Mouse (Mus musculus): ENCODE measurements at regions not wholly inside any gene's neighbourhood (a gene's known extent, or its start where the extent isn't known, plus 50 kb on each side); places are given as distances from the start of the nearest gene placed in this dataset.

DNA sequence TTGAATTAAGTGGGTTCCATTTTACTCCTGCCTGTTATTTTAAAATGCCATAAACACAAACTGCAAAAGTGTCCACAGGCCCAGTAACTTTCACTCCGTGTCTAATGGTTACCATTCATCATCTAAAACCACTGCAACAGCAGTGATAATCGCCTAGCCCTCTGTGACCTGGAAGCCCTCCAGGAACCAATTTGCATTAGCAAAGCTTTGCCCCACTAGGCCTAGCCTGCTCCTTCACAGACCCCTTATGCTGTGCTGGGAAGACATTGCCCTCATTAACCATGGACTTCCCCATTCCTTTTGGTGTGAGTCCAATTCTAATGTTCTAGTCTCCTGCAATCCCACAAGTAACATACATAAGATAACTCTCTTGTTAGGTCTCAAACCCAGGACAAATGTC lies 277.3 kb upstream of the Prkd1 start:
- Histone ChIP-seq H3K9ac (ENCODE audit: low read length) (no peak overlapping the region), H3K4me1 (ENCODE audit: control insufficient read depth, insufficient read depth, low read length) (no peaks in the 10 kb centered on the region), H3K4me3 (ENCODE audit: low read depth, low read length) (no peak overlapping the region), H3K4me2 (ENCODE audit: low read depth, severe bottlenecking) (no peak overlapping the region), H3K27ac (replicated peaks; ENCODE audit: low read depth, low read length) (no peak overlapping the region), H3K36me3 (ENCODE audit: control insufficient read depth, insufficient read depth, low read length) (no peaks in the 10 kb centered on the region), H3K27me3 (ENCODE audit: control insufficient read depth, insufficient read depth, low read length) (no peaks in the 10 kb centered on the region), H3K9me3 (ENCODE audit: control insufficient read depth, low read length) (no peaks in the 10 kb centered on the region)
- DNase-seq (ENCODE audit: low spot score): no peak
- WGBS: 31% methylated on average over 2 of the region's 2 CpGs
- no peak for ATAC-seq (ENCODE audit: insufficient number of reproducible peaks, low FRiP score, low TSS enrichment, low read depth)

DNA sequence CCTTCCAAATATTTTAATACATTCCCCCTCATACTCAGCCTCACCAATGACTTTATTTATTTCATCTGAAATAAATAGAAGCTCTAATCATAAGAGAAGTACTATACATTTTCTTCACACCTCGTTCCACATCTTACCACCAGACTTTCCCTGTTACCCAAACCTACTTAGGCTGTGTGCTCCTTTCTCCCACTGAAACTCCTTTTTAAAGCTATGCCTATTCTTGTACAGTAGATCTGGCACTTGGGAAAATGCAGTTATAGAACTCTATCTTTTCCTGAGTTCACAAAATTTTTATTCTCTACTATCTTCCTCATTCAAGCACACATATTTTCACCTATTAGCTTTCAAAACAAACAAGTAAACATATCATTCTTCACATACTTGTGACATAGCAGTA lies 272.8 kb upstream of the Prkd1 start:
- H3K27ac ChIP-seq (replicated peaks; ENCODE audit: low read depth, low read length): no peak overlapping the region
- H3K9me3 ChIP-seq (ENCODE audit: control insufficient read depth, low read length): no peaks in the 10 kb centered on the region
- 86% methylated on average over 1 of the region's 1 CpGs for WGBS
- no peak overlapping the region for H3K4me2 ChIP-seq (ENCODE audit: low read depth, severe bottlenecking)
- H3K36me3 ChIP-seq (ENCODE audit: control insufficient read depth, insufficient read depth, low read length): no peaks in the 10 kb centered on the region
- no peak for ATAC-seq (ENCODE audit: insufficient number of reproducible peaks, low FRiP score, low TSS enrichment, low read depth)
- no peaks in the 10 kb centered on the region for H3K27me3 ChIP-seq (ENCODE audit: control insufficient read depth, insufficient read depth, low read length)
- H3K9ac ChIP-seq (ENCODE audit: low read length): no peak overlapping the region
- DNase-seq (ENCODE audit: low spot score): no peak
- H3K4me3 ChIP-seq (ENCODE audit: low read depth, low read length): no peak overlapping the region
- no peaks in the 10 kb centered on the region for H3K4me1 ChIP-seq (ENCODE audit: control insufficient read depth, insufficient read depth, low read length)

DNA sequence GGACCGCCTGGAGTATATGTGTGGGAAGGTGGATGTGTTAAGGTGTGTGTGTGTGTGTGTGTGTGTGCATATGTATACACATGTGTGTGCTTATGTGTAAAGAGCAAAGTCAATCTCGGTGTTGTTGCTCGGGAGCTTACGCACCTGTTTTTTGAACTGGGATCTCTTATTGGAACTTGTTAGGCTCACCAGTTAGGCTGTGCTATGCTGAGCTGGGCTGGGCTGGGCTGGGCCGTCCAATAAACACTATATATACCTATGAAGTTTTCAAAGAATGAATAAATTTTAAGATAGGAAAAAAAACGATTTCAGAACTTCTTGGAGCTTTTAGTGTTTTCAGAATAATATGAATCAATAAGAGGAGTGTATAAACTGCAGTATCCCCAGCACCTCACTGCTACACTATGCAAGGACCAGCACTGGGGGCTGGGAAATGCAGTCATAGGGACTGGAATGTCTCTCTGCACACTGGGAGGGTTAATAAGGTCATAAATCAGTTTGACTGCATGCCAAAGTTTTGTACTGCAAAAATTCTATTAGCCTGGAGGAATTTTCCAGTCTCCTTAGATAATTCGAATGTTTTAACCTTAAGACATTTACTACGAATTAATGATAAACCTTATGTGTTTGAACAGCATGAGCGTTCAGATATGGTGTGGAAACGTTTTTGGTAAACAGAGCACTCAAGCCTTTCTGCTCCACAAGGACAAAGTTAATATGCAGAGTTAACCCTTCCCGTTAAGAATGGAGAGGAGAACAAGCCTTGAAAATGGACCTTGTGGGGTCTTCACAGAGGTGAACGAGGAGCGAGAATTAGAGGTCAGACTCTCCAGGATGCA lies 250.9 kb upstream of the Prkd1 start:
- DNase-seq (ENCODE audit: low spot score) (peak; percentile 30), ATAC-seq (ENCODE audit: insufficient number of reproducible peaks, low FRiP score, low TSS enrichment, low read depth) (peak; percentile 78; the same call in 1 of the 2 replicates)
- H3K4me1 ChIP-seq (ENCODE audit: control insufficient read depth, insufficient read depth, low read length): no peaks in the 10 kb centered on the region
- H3K4me3 ChIP-seq (ENCODE audit: low read depth, low read length): no peak overlapping the region
- H3K9ac ChIP-seq (ENCODE audit: low read length): no peak overlapping the region
- H3K27ac ChIP-seq (replicated peaks; ENCODE audit: low read depth, low read length): no peak overlapping the region
- no peaks in the 10 kb centered on the region for H3K36me3 ChIP-seq (ENCODE audit: control insufficient read depth, insufficient read depth, low read length)
- 56% methylated on average over 13 of the region's 13 CpGs for WGBS
- no peak overlapping the region for H3K4me2 ChIP-seq (ENCODE audit: low read depth, severe bottlenecking)
- no peaks in the 10 kb centered on the region for H3K27me3 ChIP-seq (ENCODE audit: control insufficient read depth, insufficient read depth, low read length)
- no peaks in the 10 kb centered on the region for H3K9me3 ChIP-seq (ENCODE audit: control insufficient read depth, low read length)

GRCm38 (mm10) chr12:50897606-50898166 lies 248.8 kb upstream of the Prkd1 start:
- DNase-seq (ENCODE audit: low spot score) (no peak), ATAC-seq (ENCODE audit: insufficient number of reproducible peaks, low FRiP score, low TSS enrichment, low read depth) (no peak)
- H3K9ac ChIP-seq (ENCODE audit: low read length): no peak overlapping the region
- no peak overlapping the region for H3K4me2 ChIP-seq (ENCODE audit: low read depth, severe bottlenecking)
- H3K4me3 ChIP-seq (ENCODE audit: low read depth, low read length): no peak overlapping the region
- no peaks in the 10 kb centered on the region for H3K4me1 ChIP-seq (ENCODE audit: control insufficient read depth, insufficient read depth, low read length)
- H3K27me3 ChIP-seq (ENCODE audit: control insufficient read depth, insufficient read depth, low read length): no peaks in the 10 kb centered on the region
- 57% methylated on average over 3 of the region's 3 CpGs for WGBS
- H3K27ac ChIP-seq (replicated peaks; ENCODE audit: low read depth, low read length): no peak overlapping the region
- no peaks in the 10 kb centered on the region for H3K36me3 ChIP-seq (ENCODE audit: control insufficient read depth, insufficient read depth, low read length)
- H3K9me3 ChIP-seq (ENCODE audit: control insufficient read depth, low read length): no peaks in the 10 kb centered on the region

DNA sequence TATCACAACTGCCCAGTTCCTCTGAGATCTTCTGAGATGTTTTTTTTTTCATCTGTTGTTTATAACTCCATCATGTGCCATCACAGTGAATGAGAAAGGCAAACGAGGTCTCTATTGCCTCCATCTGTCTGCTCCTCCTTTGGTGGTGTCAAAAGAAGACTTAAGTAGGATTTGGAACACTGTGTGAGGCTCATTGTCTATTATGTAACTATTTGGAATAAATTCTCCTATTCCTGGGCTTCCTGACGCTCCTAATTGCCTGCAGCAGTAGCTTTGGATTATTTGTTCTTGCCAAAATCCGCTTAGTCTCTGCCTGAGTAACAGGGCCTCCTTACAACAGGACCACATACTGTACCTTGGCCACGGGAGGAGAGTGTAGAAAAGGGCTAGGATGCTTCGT lies 244.7 kb upstream of the Prkd1 start:
- DNase-seq (ENCODE audit: low spot score) (no peak), ATAC-seq (ENCODE audit: insufficient number of reproducible peaks, low FRiP score, low TSS enrichment, low read depth) (no peak)
- H3K27ac ChIP-seq (replicated peaks; ENCODE audit: low read depth, low read length): no peak overlapping the region
- H3K27me3 ChIP-seq (ENCODE audit: control insufficient read depth, insufficient read depth, low read length): no peaks in the 10 kb centered on the region
- no peaks in the 10 kb centered on the region for H3K36me3 ChIP-seq (ENCODE audit: control insufficient read depth, insufficient read depth, low read length)
- 38% methylated on average over 5 of the region's 5 CpGs for WGBS
- no peak overlapping the region for H3K4me3 ChIP-seq (ENCODE audit: low read depth, low read length)
- no peaks in the 10 kb centered on the region for H3K9me3 ChIP-seq (ENCODE audit: control insufficient read depth, low read length)
- H3K4me2 ChIP-seq (ENCODE audit: low read depth, severe bottlenecking): no peak overlapping the region
- no peak overlapping the region for H3K9ac ChIP-seq (ENCODE audit: low read length)
- H3K4me1 ChIP-seq (ENCODE audit: control insufficient read depth, insufficient read depth, low read length): no peaks in the 10 kb centered on the region

GRCm38 (mm10) chr12:50875796-50876195 lies 226.9 kb upstream of the Prkd1 start:
- no peak for DNase-seq (ENCODE audit: low spot score)
- ATAC-seq (ENCODE audit: insufficient number of reproducible peaks, low FRiP score, low TSS enrichment, low read depth): no peak

GRCm38 (mm10) chr12:50874024-50874398 lies 225.1 kb upstream of the Prkd1 start:
- no peak overlapping the region for H3K4me2 ChIP-seq (ENCODE audit: low read depth, severe bottlenecking)
- no peak overlapping the region for H3K4me3 ChIP-seq (ENCODE audit: low read depth, low read length)
- H3K27ac ChIP-seq (replicated peaks; ENCODE audit: low read depth, low read length): no peak overlapping the region
- no peaks in the 10 kb centered on the region for H3K9me3 ChIP-seq (ENCODE audit: control insufficient read depth, low read length)
- H3K4me1 ChIP-seq (ENCODE audit: control insufficient read depth, insufficient read depth, low read length): no peaks in the 10 kb centered on the region
- ATAC-seq (ENCODE audit: insufficient number of reproducible peaks, low FRiP score, low TSS enrichment, low read depth) (no peak), DNase-seq (ENCODE audit: low spot score) (no peak)
- no peaks in the 10 kb centered on the region for H3K36me3 ChIP-seq (ENCODE audit: control insufficient read depth, insufficient read depth, low read length)
- H3K9ac ChIP-seq (ENCODE audit: low read length): no peak overlapping the region
- H3K27me3 ChIP-seq (ENCODE audit: control insufficient read depth, insufficient read depth, low read length): no peaks in the 10 kb centered on the region
- WGBS: 76% methylated on average over 4 of the region's 4 CpGs

More at GRCm38 (mm10) chr12:50875796-50876195, 226.9 kb upstream of the Prkd1 start:
- Histone ChIP-seq H3K27me3 (ENCODE audit: control insufficient read depth, insufficient read depth, low read length) (no peaks in the 10 kb centered on the region), H3K36me3 (ENCODE audit: control insufficient read depth, insufficient read depth, low read length) (no peaks in the 10 kb centered on the region), H3K9me3 (ENCODE audit: control insufficient read depth, low read length) (no peaks in the 10 kb centered on the region), H3K27ac (replicated peaks; ENCODE audit: low read depth, low read length) (no peak overlapping the region), H3K4me1 (ENCODE audit: control insufficient read depth, insufficient read depth, low read length) (no peaks in the 10 kb centered on the region), H3K9ac (ENCODE audit: low read length) (no peak overlapping the region), H3K4me3 (ENCODE audit: low read depth, low read length) (no peak overlapping the region), H3K4me2 (ENCODE audit: low read depth, severe bottlenecking) (no peak overlapping the region)

GRCm38 (mm10) chr12:50873390-50874023 lies 224.6 kb upstream of the Prkd1 start:
- no peaks in the 10 kb centered on the region for H3K36me3 ChIP-seq (ENCODE audit: control insufficient read depth, insufficient read depth, low read length)
- H3K4me2 ChIP-seq (ENCODE audit: low read depth, severe bottlenecking): no peak overlapping the region
- DNase-seq (ENCODE audit: low spot score) (no peak), ATAC-seq (ENCODE audit: insufficient number of reproducible peaks, low FRiP score, low TSS enrichment, low read depth) (no peak)
- H3K27me3 ChIP-seq (ENCODE audit: control insufficient read depth, insufficient read depth, low read length): no peaks in the 10 kb centered on the region
- H3K27ac ChIP-seq (replicated peaks; ENCODE audit: low read depth, low read length): no peak overlapping the region
- H3K9ac ChIP-seq (ENCODE audit: low read length): no peak overlapping the region
- H3K4me1 ChIP-seq (ENCODE audit: control insufficient read depth, insufficient read depth, low read length): no peaks in the 10 kb centered on the region
- no peak overlapping the region for H3K4me3 ChIP-seq (ENCODE audit: low read depth, low read length)
- 64% methylated on average over 11 of the region's 11 CpGs for WGBS
- H3K9me3 ChIP-seq (ENCODE audit: control insufficient read depth, low read length): no peaks in the 10 kb centered on the region

Data from limb, embryonic 11.5 days (tissue).